9 mouse cellular contexts compared by ENCODE assay signal in the genomic region with DNA sequence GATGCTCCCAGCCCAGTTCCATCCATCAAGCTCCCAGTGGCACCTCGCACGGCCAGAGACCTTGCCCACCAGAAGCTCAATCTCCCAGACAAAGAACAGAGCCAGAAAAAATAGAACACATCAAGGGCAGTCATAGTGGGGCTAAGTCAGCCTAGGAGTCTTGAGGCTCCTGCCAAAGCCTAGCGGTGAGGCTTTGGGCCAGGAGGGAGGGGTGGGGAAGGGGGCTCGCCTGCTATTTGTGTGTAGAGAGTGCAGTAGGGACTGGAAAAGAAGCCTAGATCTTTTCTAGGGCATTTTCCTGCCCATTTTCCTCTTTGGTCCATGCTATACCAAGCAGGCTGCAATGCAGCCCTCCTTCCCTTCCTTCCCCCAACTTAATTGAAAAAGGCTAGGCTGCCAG.
DNase-seq lines count a peak whose midpoint lies in the region; ATAC-seq lines count a peak whose summit lies in the region.
"Had no signal": no experiment of that assay in that cellular context is flagged by ENCODE, and none has a peak within 500 bp of the region (broad histone marks: within the 10 kb centered on the region; RNA-seq: fewer than 3 reads in every experiment).

No protein-coding gene starts in this region.

- H3K9me3 ChIP-seq in lung, embryonic 15.5 days = no peaks in the 10 kb centered on the region
- no peaks in the 10 kb centered on the region for H3K9me3 ChIP-seq in forebrain, embryonic 14.5 days (replicated peaks; ENCODE audit: control insufficient read depth, low read length)
- no peaks in the 10 kb centered on the region for H3K9me3 ChIP-seq in limb, embryonic 11.5 days (ENCODE audit: control insufficient read depth, low read length)
- H3K9me3 ChIP-seq in stomach, embryonic 16.5 days (replicated peaks; ENCODE audit: control insufficient read depth, low read length) = no peaks in the 10 kb centered on the region
- H3K9me3 ChIP-seq: megakaryocyte, embryonic 14.5 days had no signal

- H3K4me2 ChIP-seq in lung, embryonic 15.5 days = peak overlapping the region; percentile 38
- H3K4me2 ChIP-seq in forebrain, embryonic 14.5 days (ENCODE audit: low read length) = peak overlapping the region; percentile 34
- H3K4me2 ChIP-seq in limb, embryonic 11.5 days (ENCODE audit: low read depth, severe bottlenecking) = peak overlapping the region; percentile 26; the same call in 1 of the 2 replicates
- H3K4me2 ChIP-seq in stomach, embryonic 16.5 days (ENCODE audit: low read depth, low read length) = peak overlapping the region; percentile 38; the same call in 1 of the 2 replicates

- H3K4me3 ChIP-seq in lung, embryonic 15.5 days = no peak overlapping the region
- peak overlapping the region; percentile 12; the same call in 1 of the 2 replicates for H3K4me3 ChIP-seq in forebrain, embryonic 14.5 days (ENCODE audit: low read depth, low read length)
- peak overlapping the region; percentile 19; the same call in 1 of the 2 replicates for H3K4me3 ChIP-seq in limb, embryonic 11.5 days (ENCODE audit: low read depth, low read length)
- no peak overlapping the region for H3K4me3 ChIP-seq in stomach, embryonic 16.5 days (replicated peaks; ENCODE audit: low read length)
- H3K4me3 ChIP-seq: megakaryocyte, embryonic 14.5 days had no signal

- no peak overlapping the region for H3K27ac ChIP-seq in lung, embryonic 15.5 days
- H3K27ac ChIP-seq in forebrain, embryonic 14.5 days (ENCODE audit: low read depth, low read length) = no peak overlapping the region; the same call in 1 of the 2 replicates
- 0 out of 2 replicates have a peak overlapping the region, but pooled peaks have one; percentile 8 for H3K27ac ChIP-seq in limb, embryonic 11.5 days (replicated peaks; ENCODE audit: low read depth, low read length)
- H3K27ac ChIP-seq in stomach, embryonic 16.5 days (ENCODE audit: low read length) = no peak overlapping the region

- WGBS in lung, embryonic 15.5 days = 19% methylated on average over 4 of the region's 4 CpGs
- WGBS in forebrain, embryonic 14.5 days = 28% methylated on average over 4 of the region's 4 CpGs
- 16% methylated on average over 4 of the region's 4 CpGs for WGBS in limb, embryonic 11.5 days
- WGBS in stomach, embryonic 16.5 days = 27% methylated on average over 4 of the region's 4 CpGs

- peaks cover 20% of the 10 kb centered on the region for H3K4me1 ChIP-seq in lung, embryonic 15.5 days
- H3K4me1 ChIP-seq in forebrain, embryonic 14.5 days (ENCODE audit: control insufficient read depth, insufficient read depth, low read length) = peaks cover 27% of the 10 kb centered on the region
- H3K4me1 ChIP-seq in limb, embryonic 11.5 days (ENCODE audit: control insufficient read depth, insufficient read depth, low read length) = peaks cover 27% of the 10 kb centered on the region
- peaks cover 17% of the 10 kb centered on the region for H3K4me1 ChIP-seq in stomach, embryonic 16.5 days (ENCODE audit: control insufficient read depth, insufficient read depth, low read length)
- H3K4me1 ChIP-seq: megakaryocyte, embryonic 14.5 days had no signal

- DNase-seq in lung, postnatal 25 days (ENCODE audit: low spot score) = no peak
- DNase-seq in forebrain, embryonic 14.5 days (ENCODE audit: low spot score) = peak; percentile 25
- DNase-seq in limb, embryonic 11.5 days (ENCODE audit: low spot score) = no peak
- no peak for DNase-seq in ovary, postnatal 14 days (ENCODE audit: low spot score)
- DNase-seq in left cerebral cortex, postnatal 4 days = no peak

- H3K27me3 ChIP-seq in lung, embryonic 15.5 days = no peaks in the 10 kb centered on the region
- no peaks in the 10 kb centered on the region for H3K27me3 ChIP-seq in forebrain, embryonic 14.5 days (replicated peaks; ENCODE audit: control insufficient read depth, insufficient read depth, low read length)
- peaks cover 4% of the 10 kb centered on the region for H3K27me3 ChIP-seq in limb, embryonic 11.5 days (ENCODE audit: control insufficient read depth, insufficient read depth, low read length)
- H3K27me3 ChIP-seq in stomach, embryonic 16.5 days (ENCODE audit: control insufficient read depth, insufficient read depth, low read length) = 0 out of 2 replicates have a peak, but pooled peaks cover 3% of the 10 kb centered on the region

- intact Hi-C loops in left cerebral cortex, postnatal 4 days (cut with DNase I) = no loop called here

- no peaks in the 10 kb centered on the region for H3K36me3 ChIP-seq in lung, embryonic 15.5 days
- no peaks in the 10 kb centered on the region for H3K36me3 ChIP-seq in forebrain, embryonic 14.5 days (ENCODE audit: control insufficient read depth, insufficient read depth, low read length)
- H3K36me3 ChIP-seq in limb, embryonic 11.5 days (ENCODE audit: control insufficient read depth, insufficient read depth, low read length) = no peaks in the 10 kb centered on the region
- H3K36me3 ChIP-seq in stomach, embryonic 16.5 days (ENCODE audit: control insufficient read depth, insufficient read depth, low read length) = no peaks in the 10 kb centered on the region
- H3K36me3 ChIP-seq: G1E had no signal

- no peak overlapping the region for H3K9ac ChIP-seq in lung, embryonic 15.5 days
- no peak overlapping the region for H3K9ac ChIP-seq in forebrain, embryonic 14.5 days (ENCODE audit: low read length)
- H3K9ac ChIP-seq in limb, embryonic 11.5 days (ENCODE audit: low read length) = no peak overlapping the region
- H3K9ac ChIP-seq in stomach, embryonic 16.5 days (ENCODE audit: low read length) = no peak overlapping the region

- no peak for ATAC-seq in lung, embryonic 15.5 days (ENCODE audit: borderline replicate concordance, extremely low read depth, low FRiP score, low TSS enrichment)
- ATAC-seq in forebrain, embryonic 14.5 days = peak; percentile 2; the same call in 1 of the 2 replicates
- no peak for ATAC-seq in limb, embryonic 11.5 days (ENCODE audit: insufficient number of reproducible peaks, low FRiP score, low TSS enrichment, low read depth)
- no peak for ATAC-seq in stomach, embryonic 16.5 days (ENCODE audit: insufficient read depth, low FRiP score)

Comparison
In these comparisons a context has a peak if more than half of its experiments do, and no peak if none do; other contexts are left out.
1. H3K4me3 ChIP-seq: peak in forebrain, embryonic 14.5 days (single experiment) and limb, embryonic 11.5 days (single experiment); none in lung, embryonic 15.5 days (single experiment) and stomach, embryonic 16.5 days (single experiment).
2. Peak in every context shown above with its lines, with median percentiles within 50 percentile points of each other: H3K4me2 ChIP-seq.